Mouse (Mus musculus) liver, embryonic 14.5 days (tissue): ENCODE results near the gene Aifm3. TPM values are rescaled to one million over a fixed set of nuclear protein-coding genes. Genes with fewer than 3 reads are reported as not detected.
A peak's percentile ranks its signal among the peaks of the same experiment; 100 is the strongest.

ENCODE experiments used
- ATAC-seq: fragments of 200-750 bp; cut with Nextera tagmentation; 2 replicates; pipeline ENCODE4 v1.8.0; 2017; ENCODE audit warnings: moderate number of reproducible peaks, mild to moderate bottlenecking, moderate library complexity; ENCODE audit not compliant: insufficient read depth
- DNase-seq, 3 experiments: peaks; one replicate each; pipeline ENCODE4 v3.0.0-alpha.2; 2012 to 2013; ENCODE audit warnings: low read depth in 3 of 3, low spot score in 3 of 3
- H3K27ac ChIP-seq: fragments of 300-500 bp; sonication (generic); 2 replicates; pipeline ENCODE4 v1.5.1; 2014; ENCODE audit warnings: moderate library complexity, mild to moderate bottlenecking, control low read depth, inconsistent platforms
- H3K27me3 ChIP-seq: fragments of 300-500 bp; sonication (generic); 2 replicates; pipeline ENCODE4 v1.6.1; 2014; ENCODE audit warnings: mild to moderate bottlenecking, low read length, moderate library complexity; ENCODE audit not compliant: control insufficient read depth, insufficient read depth
- H3K36me3 ChIP-seq: fragments of 300-500 bp; sonication (generic); replicated peaks from 2 replicates; pipeline ENCODE4 v1.6.1; 2014; ENCODE audit warnings: low read depth; ENCODE audit not compliant: control insufficient read depth, insufficient read depth
- H3K4me1 ChIP-seq, 2 experiments: fragments of 200-500 bp in 1 of 2; fragments of 300-500 bp in 1 of 2; sonication (generic) in 1 of 2; replicated peaks; 2 replicates each; pipeline ENCODE4 v1.6.1; 2012 to 2014; ENCODE audit warnings: antibody characterized with exemption in 1 of 2, inconsistent platforms in 1 of 2, low read length in 1 of 2; ENCODE audit not compliant: control insufficient read depth in 2 of 2, insufficient read depth in 2 of 2
- H3K4me2 ChIP-seq: fragments of 300-500 bp; sonication (generic); 2 replicates; pipeline ENCODE4 v1.6.1; 2014; ENCODE audit warnings: low read depth, mild to moderate bottlenecking, control low read depth, moderate library complexity
- H3K4me3 ChIP-seq, 2 experiments: fragments of 200-500 bp in 1 of 2; fragments of 300-500 bp in 1 of 2; sonication (generic) in 1 of 2; 2 replicates each; pipeline ENCODE4 v1.5.1; 2012 to 2014; ENCODE audit warnings: low read depth in 2 of 2, low read length in 2 of 2, mild to moderate bottlenecking in 2 of 2, control low read depth in 1 of 2, inconsistent platforms in 1 of 2, moderate library complexity in 1 of 2; ENCODE audit not compliant: insufficient read depth in 1 of 2
- H3K9ac ChIP-seq: fragments of 300-500 bp; sonication (generic); replicated peaks from 2 replicates; pipeline ENCODE4 v1.6.1; 2014; ENCODE audit warnings: mild to moderate bottlenecking, control low read depth, moderate library complexity
- H3K9me3 ChIP-seq: fragments of 300-500 bp; sonication (generic); 2 replicates; pipeline ENCODE4 v1.6.1; 2016; ENCODE audit warnings: low read length, mixed read lengths; ENCODE audit not compliant: control insufficient read depth
- CTCF ChIP-seq: IDR thresholded peaks from 2 replicates; pipeline ENCODE4 v1.5.1; 2016; ENCODE audit warnings: antibody characterized with exemption, low read depth, control low read depth
- EP300 ChIP-seq: IDR thresholded peaks from 2 replicates; pipeline ENCODE4 v1.6.1; 2016; ENCODE audit warnings: antibody characterized with exemption, low read depth
- WGBS: fragments of 180-500 bp; shearing (Covaris S2); extraction: QIAGEN DNeasy Blood & Tissue Kit; methylation state at CpG from one replicate; pipeline ENCODE4 v1.1.7; 2014; ENCODE audit not compliant: insufficient replicate concordance; 5-methylcytosine and 5-hydroxymethylcytosine counted together
- polyA plus RNA-seq, 2 experiments: library from polyadenylated mRNA; depleted of rRNA in 1 of 2; stranded (reverse) in 1 of 2; unstranded in 1 of 2; fragments of >200 nt; fragmentation: Nextera tagmentation in 1 of 2; extraction: Ambion mirVana in 1 of 2; gene quantifications; 2 replicates each; pipeline versions ENCODE4 v1.2.1 to v1.2.3; 2012 to 2014

The Aifm3 gene
- polyA plus RNA-seq, 2 experiments = 0.53 to 1.3 TPM

DNA sequence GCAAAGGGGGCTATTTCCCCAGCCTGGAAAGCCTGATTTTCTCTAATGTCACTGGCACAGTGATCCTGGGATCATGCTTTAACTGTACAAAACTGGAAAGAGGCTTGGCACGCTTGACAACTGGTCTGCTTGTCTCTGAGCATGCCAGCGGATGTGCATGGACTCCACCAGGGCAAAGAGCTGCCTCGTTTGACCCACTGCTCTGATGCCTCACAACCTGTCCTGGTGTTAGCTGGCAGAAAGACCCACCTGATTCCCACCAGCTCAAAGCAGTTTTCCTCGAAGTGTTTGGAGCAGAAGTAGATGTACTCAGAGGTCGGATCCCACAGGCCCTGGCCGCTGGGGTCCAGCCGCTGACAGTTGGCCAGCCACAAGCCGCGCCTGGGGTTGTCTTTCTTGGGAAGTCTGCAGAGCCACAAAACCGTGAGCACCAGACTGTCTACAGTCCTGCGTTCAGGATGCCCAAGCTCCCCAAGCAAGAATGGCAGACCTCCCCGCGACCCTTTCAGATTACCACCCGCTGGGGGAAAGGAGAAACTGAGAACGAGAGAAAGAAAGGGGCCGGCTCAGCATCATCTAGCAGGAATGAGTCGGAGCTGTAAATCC lies 40.7 kb downstream of the Aifm3 start:
- no peaks in the 10 kb centered on the region for H3K9me3 ChIP-seq
- WGBS = 9% methylated on average over 17 of the region's 17 CpGs
- no peak for ATAC-seq

DNA sequence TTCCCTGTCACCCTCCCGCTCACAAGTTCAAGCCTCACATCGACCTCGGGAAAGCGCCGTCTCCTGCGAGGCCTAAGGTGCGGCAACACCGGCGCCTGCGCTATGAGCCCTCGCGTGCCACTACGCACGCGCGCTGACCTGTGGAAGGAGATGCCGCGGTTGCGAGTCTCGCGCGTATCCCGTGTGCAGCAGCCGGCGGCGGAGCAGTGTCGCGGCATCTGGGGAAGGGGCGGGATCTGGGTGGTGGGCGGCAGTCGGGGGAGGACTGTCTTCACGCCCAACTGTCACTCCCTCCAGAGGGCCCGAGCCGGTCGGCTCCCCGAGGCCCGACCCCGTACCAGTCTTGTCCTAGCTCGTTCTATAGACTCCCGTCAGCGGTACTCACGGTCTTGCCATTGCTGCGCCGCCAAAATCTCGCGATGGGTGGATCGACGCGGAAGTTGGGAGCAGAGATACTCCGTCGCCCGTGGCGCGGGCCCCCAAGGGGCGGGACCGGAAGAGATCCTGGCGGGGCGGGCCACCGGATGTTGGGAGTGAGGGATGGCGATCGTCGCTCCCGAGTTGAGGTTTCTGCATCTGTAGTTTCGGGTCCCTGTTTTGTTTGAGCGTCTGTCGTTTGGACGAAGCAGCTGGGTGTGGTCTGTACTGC lies 41.4 kb downstream of the Aifm3 start, which contains the start of gene Thap7:
Thap7 (minus strand) TSS at position 497 of the 649 bp plus-strand sequence.
- Histone ChIP-seq H3K36me3 (peaks cover 22% of the 10 kb centered on the region), H3K4me1 (peaks cover 13 to 14% of the 10 kb centered on the region in 2 experiments), H3K27me3 (no peaks in the 10 kb centered on the region), H3K9me3 (no peaks in the 10 kb centered on the region), H3K4me3 (peak within 1 kb of the TSS; percentile 80 to 86), H3K9ac (peak within 1 kb of the TSS; percentile 92), H3K27ac (peak within 1 kb of the TSS; percentile 88), H3K4me2 (peak within 1 kb of the TSS; percentile 99)
- TF ChIP-seq CTCF (no peak), EP300 (peak; percentile 55)
- under 1% methylated on average over 67 of the region's 67 CpGs for WGBS
- DNase-seq (peak; percentile 96 to 97 (median 96)), ATAC-seq (peak; percentile 95)

More for the DNA sequence above, 40.7 kb downstream of the Aifm3 start:
- no peak for DNase-seq
- H3K4me3 ChIP-seq = peak overlapping the region; percentile 80 to 86
- peak overlapping the region; percentile 88 for H3K27ac ChIP-seq
- H3K9ac ChIP-seq = peak overlapping the region; percentile 92
- TF ChIP-seq EP300 = no peak
- peak overlapping the region; percentile 99 for H3K4me2 ChIP-seq
- H3K36me3 ChIP-seq = peaks cover 22% of the 10 kb centered on the region
- H3K4me1 ChIP-seq = peaks cover 13 to 14% of the 10 kb centered on the region in 2 experiments
- no peaks in the 10 kb centered on the region for H3K27me3 ChIP-seq

DNA sequence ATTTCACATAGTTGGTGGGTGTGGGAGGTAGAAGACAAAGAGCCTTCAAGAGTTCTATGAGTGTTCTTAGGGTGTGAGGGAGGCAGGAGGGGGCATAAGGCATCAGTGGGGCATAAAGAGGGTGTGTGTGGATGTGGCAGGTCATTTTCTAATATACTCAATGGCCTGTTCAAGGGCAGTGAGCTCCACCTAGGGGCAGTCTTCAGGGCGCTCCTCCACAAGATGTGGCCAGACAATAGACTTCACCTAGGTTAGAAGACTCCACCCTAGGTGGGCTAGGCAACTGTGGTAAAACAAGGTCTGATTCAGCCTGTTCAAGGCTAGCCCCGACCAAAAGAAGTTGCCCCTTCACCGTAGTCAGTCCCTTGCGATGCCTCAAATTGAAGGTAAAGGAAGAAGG lies 42.9 kb downstream of the Aifm3 start:
- H3K9me3 ChIP-seq = no peaks in the 10 kb centered on the region
- H3K36me3 ChIP-seq = peaks cover 12% of the 10 kb centered on the region
- TF ChIP-seq CTCF (peak; percentile 60), EP300 (no peak)
- H3K9ac ChIP-seq = no peak overlapping the region
- 54% methylated on average over 4 of the region's 4 CpGs for WGBS
- H3K4me3 ChIP-seq = no peak overlapping the region
- DNase-seq = no peak
- no peak for ATAC-seq
- no peaks in the 10 kb centered on the region for H3K27me3 ChIP-seq
- H3K27ac ChIP-seq = no peak overlapping the region
- H3K4me1 ChIP-seq = peaks cover 13 to 14% of the 10 kb centered on the region in 2 experiments
- no peak overlapping the region for H3K4me2 ChIP-seq

DNA sequence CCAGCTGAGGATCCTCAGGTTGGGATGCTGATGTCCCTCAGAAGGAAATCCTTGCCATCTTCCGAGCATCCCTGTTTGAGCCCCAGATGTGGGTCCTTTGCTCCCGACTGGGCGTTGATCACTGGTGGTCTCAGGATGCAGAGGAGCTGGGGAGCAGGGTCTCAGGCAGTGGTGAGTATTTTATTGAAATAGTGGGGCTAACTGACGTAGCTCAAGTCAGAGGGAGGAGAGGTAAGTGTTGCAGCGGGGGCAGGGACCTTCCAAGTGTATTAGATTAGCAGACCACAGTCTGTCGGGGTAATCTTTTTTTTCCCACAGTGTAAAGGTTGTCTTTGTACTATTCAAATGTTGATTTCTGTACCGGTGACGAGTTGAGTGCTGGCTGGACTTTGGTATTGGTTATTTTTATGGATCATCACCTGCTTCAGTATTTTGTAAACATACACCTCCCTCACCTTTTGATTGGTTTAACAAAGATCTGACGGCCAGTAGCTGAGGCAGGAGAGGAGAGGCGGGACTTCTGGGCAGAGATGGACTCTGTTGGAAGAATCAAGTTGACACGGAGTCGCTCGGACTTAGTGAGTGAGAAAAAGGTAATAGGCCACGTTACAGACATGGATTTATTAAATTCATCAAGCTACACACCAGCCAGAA lies 43.4 kb downstream of the Aifm3 start:
- peaks cover 13 to 14% of the 10 kb centered on the region in 2 experiments for H3K4me1 ChIP-seq
- ATAC-seq (no peak), DNase-seq (no peak)
- no peaks in the 10 kb centered on the region for H3K27me3 ChIP-seq
- TF ChIP-seq CTCF (no peak), EP300 (no peak)
- no peaks in the 10 kb centered on the region for H3K9me3 ChIP-seq
- H3K27ac ChIP-seq = no peak overlapping the region
- H3K36me3 ChIP-seq = peaks cover 6% of the 10 kb centered on the region
- H3K9ac ChIP-seq = no peak overlapping the region
- no peak overlapping the region for H3K4me2 ChIP-seq
- H3K4me3 ChIP-seq = no peak overlapping the region
- WGBS = 58% methylated on average over 14 of the region's 14 CpGs

DNA sequence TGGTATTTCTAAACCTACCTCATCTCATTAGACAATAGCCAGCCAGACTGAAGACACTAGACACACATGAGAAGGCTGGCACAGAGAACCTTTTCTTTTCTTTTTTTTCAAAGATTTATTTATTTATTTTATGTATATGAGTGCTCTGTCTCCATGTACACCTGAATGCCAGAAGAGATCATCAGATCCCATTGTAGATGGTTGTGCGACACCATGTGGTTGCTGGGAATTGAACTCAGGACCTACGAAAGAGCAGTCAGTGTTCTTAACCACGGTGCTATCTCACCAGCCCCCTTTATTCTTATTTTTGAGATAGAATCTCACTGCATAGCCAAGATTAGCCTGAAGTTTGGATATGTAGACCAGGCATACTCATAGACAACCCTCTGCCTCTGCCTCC lies 47.2 kb downstream of the Aifm3 start:
- no peaks in the 10 kb centered on the region for H3K27me3 ChIP-seq
- H3K36me3 ChIP-seq = no peaks in the 10 kb centered on the region
- H3K4me3 ChIP-seq = no peak overlapping the region
- DNase-seq (no peak), ATAC-seq (no peak)
- H3K27ac ChIP-seq = no peak overlapping the region
- H3K4me1 ChIP-seq = peaks cover 5 to 6% of the 10 kb centered on the region in 2 experiments
- H3K4me2 ChIP-seq = no peak overlapping the region
- no peaks in the 10 kb centered on the region for H3K9me3 ChIP-seq
- 68% methylated on average over 3 of the region's 3 CpGs for WGBS
- TF ChIP-seq CTCF = no peak
- TF ChIP-seq EP300 = no peak
- H3K9ac ChIP-seq = no peak overlapping the region
